Mouse (Mus musculus): ENCODE results near the gene St6galnac1. TPM values are rescaled to one million over a fixed set of nuclear protein-coding genes. Genes with fewer than 3 reads are reported as not detected.
"Not testable (repeated sequence)": the region's sequence is repeated elsewhere in the genome, so short reads cannot be mapped to it uniquely, and the experiment has no call there.

The St6galnac1 gene
- not detected in 2 replicates for total RNA-seq (2015)
- total RNA-seq (2017): not detected in 2 replicates

DNA sequence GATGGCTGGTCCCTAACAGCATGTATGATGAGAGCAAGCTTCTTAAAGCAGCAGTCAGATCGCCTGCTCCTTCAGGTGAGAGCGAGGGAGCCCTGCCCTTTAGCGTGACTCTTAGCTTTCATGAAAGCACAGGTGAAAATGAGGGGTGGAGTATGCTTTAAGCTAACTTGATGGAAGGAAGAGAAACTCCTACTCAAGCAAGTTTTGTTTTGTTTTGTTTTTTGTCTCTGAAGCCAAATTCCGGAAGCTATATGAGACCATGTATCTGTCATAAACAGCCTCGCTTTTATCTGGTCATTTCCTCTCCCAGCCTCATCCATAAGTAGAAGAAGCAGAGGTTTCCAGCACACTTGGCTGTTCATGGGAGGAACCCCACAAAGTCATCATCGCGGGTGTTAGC, at the start of gene St6galnac1:
TSS of gene St6galnac1 (minus strand) at position 101 of the 400 bp plus-strand sequence.
- no peak for ATAC-seq (replicated peaks; ENCODE audit: poor library complexity)

DNA sequence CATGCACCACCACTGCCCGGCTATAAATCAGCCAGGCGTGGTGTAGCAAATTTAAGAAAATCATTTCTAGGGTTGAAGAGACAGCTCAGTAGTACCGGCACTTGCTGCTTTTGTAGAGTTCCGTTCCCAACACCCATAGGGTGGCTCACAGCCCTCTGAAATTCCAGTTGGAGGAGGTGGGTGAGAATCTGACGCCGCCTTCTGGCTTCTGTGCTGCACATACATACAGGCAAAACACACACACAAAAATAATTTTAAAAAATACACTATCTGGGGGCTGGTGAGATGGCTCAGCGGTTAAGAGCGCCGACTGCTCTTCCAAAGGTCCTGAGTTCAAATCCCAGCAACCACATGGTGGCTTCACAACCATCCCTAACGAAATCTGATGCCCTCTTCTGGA, 48.6 kb upstream of the St6galnac1 start:
- ATAC-seq (replicated peaks; ENCODE audit: poor library complexity): not testable (repeated sequence)

DNA sequence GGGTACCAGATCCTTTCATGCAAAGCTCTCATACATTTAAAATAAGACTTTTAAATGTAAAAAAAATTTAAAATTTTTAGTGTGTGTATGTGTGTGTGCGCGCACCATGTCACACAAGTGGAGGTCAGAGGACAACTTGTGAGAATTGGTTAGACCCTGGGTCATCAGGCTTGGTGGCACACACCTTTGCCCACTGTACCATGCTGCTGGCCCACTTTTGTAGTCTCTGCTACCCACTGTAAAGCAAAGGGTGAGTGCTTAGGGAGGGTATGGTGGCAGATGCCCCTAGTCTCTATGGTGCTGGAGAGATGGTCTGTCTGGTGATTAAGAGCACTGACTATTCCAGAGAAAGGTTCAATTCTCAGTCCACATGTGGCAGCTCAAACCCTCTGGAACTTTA, 47.9 kb upstream of the St6galnac1 start:
- no peak for ATAC-seq (replicated peaks; ENCODE audit: poor library complexity)

DNA sequence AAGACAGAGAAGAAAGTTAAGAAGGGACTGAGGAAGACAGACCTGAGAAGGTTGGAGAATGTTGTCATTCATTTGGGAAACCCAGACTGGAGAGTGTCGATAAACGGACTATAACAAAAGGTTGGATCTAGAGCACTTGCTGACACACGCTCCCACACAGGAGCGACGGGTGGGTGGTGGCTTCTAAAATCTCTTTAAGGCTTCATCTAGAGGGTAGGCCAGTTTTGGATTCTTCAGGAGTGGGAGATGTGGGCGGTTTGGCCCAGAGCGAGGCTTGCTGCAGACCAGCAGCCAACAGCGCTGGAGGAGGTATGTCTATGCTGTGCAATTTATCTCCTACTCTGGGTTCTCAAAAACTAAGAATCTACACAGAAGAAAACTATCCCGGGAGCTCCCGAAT, 47.3 kb upstream of the St6galnac1 start:
- no peak for ATAC-seq (replicated peaks; ENCODE audit: poor library complexity)

DNA sequence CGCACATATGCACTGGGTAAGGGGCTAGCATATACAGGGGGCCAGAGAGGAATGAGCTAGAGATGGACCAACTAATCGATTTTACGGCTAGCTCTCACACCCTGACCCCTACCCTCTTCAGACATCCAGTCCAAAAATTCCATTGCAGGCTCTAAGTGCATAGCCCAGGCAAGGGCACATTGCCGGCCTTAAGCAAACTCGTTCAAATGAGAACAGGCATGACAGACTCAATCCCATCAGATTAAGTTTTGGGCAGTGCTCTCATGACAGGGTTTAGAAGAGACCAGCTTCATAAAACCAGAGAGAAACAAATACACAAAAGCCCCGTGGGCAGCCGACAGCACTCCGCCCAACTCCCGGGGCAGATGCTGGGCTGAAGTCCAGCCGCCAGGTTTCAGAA, 46.9 kb upstream of the St6galnac1 start:
- no peak for ATAC-seq (replicated peaks; ENCODE audit: poor library complexity)

DNA sequence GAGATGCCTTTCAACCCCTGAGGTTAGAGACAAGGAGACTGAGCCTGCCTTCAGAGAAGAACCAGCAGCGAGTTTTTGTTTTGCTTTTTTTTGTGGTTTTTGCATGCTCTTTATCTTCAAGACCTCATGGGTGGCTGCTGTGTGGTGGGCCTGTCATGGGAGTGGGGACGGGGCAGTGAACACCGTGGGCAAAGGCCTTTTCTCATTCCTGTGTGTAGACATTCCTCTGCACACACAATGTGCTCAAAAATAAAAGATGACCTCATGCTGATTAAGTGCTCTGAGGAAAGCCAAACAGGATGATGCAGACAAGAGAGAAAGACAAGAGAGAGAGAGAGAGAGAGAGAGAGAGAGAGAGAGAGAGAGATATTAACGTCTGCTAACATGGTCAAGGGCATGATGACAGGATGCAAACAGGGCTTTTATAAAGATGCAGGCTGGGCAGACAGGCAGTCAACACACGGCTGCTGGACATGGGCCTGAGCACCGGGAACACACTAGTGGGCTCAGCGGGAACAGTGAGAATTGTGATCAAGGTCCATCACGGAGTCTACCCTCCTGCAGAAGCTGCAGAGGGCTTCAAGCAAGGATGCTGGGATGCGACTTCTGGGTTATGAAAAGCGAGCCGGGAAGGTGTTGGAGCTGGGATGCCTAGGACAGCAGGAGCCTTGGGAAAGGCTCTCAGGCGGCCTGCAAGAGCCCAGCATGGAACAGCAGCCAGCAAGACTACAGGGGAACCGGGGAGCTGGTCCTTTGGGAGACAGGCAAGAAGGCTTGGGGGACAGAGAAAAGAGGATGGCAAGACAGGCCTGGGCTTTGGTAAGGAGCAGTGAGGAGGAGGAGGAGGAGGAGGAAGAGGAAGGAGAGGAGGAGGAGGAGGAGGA, 46.0 kb upstream of the St6galnac1 start:
- no peak for ATAC-seq (replicated peaks; ENCODE audit: poor library complexity)

DNA sequence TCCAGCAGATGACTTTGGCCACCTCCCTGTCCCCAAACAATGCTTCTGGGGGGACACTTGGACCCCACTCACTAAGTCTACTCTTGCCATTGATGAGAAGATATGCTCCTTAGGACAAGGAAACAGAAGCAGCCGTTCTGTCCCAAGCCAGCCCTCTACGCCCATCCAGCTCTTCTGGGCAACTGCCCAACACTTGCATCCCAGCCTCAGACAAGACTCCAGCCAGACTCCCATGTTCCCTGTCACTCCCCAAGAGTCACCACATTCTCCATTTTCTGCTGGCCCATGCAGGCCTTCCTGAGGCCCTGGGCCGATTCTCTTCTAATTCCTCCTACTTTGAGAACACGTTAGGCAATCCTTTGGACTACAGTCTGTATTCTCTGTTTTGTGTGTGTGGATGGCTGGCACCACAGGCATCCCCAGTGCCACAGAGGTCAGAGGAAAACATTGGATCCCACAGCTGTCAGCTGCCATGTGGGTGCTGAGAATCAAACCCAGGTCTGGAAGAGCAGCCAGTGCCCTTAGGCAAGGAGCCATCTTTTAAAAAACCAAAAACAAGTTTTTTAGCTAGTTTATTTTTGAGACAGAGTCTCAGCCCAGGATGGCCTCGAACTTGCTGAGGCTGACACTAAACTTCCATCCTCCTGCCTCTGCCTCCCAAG, 44.8 kb upstream of the St6galnac1 start:
- ATAC-seq (replicated peaks; ENCODE audit: poor library complexity): no peak

DNA sequence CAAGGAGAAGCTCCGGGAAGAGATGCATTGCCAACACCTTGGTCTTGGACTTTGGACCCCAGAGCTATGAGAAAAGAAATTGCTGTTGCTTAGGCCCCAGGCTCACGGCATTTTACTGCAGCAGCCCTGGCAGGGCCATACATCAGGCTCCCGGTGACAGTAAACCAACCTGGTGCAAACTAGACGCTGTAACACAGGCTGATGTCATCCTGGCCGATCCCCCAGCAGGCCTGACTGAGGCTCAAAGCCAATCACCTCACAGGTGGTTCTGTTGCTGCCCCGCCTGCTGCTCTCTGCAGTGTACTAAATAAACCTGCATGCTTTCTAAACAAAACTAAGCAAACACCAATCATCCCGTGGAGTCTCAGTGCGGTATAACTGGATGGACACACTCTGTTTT, 43.4 kb upstream of the St6galnac1 start:
- ATAC-seq (replicated peaks; ENCODE audit: poor library complexity): no peak

DNA sequence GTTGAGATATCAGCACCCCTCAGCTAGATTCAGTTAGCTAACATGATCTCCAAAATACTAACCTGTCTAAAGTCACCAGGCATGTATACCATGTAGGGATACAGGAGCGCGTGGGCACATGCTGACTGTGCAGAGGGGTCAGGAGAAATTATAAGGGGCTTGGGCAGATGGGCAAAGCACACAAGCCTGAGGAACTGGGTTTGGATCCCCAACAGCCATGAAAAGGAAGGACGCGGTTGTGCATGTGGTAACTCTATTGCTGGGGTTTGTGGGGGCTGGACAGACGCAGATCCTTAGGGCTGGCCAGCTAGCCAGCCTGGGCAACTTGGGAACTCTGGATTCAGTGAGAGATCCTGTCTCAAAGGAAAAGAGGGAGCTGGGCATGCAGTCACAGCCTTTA, 42.3 kb upstream of the St6galnac1 start:
- no peak for ATAC-seq (replicated peaks; ENCODE audit: poor library complexity)

DNA sequence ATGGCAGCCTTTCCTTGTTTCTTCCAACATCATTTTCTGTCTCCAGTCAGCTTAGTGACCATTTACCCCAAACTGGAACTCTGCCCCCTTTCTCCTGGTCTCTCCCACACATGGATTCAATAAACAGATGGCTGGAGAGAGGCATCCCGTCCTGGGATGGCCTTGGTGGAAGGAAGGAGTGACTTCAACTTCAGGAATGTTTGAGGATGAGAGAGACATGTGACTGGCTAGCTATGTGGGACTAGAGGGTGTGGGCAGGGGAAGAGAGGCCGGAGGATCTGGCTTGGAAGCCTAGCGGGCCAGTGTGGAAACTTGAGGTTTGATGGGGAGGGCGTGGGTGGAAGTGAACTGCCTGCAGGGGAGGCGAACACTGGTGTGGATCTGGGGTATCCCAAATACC, 41.5 kb upstream of the St6galnac1 start:
- no peak for ATAC-seq (replicated peaks; ENCODE audit: poor library complexity)

DNA sequence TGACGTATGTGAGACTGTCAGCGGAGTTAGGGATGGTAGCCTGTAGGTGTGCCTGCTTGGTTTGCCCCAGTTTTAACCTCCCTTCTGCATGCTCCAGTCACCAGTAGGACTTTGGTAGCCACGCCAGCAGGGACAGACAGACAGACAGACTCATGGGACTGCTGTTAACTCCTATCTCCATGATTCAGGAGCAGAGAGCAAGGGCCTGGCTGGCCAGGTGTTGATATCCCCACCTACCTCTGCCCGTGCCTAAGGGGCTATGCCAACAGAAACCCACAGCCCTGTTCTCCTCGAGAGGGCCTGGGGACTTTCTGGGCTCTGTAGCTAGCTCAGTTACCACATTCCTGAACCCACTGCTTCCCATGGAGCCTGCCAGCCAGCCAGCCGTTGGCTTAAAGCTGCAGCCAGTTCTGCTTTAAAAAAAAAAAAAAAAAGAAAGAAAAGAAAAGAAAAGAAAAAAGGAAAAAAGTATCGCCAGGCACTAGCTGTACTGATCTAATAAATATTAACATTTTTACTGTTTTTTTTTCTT, 39.6 kb upstream of the St6galnac1 start:
- ATAC-seq (replicated peaks; ENCODE audit: poor library complexity): no peak

DNA sequence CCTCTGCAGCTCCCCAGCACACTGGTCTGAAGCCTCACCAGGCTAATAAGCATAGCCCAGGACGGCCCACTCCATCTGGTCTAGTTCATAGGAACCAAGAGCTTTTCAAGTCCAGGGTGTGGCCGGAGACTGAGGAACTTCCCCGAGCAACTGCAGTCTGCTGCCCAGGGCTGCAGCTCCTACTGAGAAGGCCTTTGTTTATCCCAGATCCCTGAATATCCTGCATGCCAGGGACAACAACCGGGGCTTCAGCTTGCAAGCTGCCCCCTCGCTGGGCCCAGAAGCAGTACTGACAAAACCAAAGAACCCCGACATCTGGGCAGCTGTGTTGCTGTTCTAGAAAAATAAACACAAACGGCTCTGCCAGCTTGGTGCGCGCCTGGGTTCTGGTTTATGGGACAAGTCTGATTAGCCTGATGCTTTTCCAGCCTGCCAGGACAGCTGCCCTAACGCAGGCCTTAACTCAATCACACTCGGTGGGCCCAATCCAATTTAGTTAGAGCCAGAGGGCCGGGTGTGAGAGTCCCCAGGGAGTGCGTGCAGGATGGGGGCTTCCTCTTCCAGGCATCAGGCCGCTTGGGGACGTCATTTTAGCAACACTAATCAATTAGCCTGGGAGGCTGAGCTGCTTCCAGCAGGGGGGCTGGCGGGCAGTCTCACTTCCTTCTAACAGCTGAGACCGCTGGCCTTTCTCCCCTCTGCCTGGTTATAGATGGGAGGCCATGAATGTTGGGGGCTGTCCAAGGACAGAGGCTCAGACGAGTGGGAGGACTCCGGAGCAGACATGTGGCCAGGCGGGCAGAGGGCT, 39.0 kb upstream of the St6galnac1 start:
- ATAC-seq (replicated peaks; ENCODE audit: poor library complexity): 0 out of 2 replicates have a peak, but pooled peaks have one; percentile 17

DNA sequence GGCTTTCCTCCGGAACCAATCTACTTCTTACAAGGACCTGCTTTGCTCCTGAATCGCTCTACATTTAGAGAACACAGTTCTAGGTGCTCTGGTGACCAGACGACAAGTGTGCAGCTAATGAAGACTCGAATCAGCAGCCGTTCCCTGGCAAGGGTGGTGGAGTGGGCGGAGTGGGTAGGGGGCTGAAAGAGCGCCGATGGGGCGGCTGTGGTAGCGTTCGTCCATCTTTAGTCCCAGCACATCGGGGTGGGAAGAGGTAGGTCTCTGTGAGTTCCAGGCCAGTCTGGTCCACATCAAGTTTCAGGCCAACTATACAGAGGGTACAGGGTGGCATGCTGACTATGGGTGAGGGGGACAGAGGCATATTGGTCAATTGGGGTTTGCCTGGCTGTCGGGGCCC, 38.3 kb upstream of the St6galnac1 start:
- ATAC-seq (replicated peaks; ENCODE audit: poor library complexity): no peak

DNA sequence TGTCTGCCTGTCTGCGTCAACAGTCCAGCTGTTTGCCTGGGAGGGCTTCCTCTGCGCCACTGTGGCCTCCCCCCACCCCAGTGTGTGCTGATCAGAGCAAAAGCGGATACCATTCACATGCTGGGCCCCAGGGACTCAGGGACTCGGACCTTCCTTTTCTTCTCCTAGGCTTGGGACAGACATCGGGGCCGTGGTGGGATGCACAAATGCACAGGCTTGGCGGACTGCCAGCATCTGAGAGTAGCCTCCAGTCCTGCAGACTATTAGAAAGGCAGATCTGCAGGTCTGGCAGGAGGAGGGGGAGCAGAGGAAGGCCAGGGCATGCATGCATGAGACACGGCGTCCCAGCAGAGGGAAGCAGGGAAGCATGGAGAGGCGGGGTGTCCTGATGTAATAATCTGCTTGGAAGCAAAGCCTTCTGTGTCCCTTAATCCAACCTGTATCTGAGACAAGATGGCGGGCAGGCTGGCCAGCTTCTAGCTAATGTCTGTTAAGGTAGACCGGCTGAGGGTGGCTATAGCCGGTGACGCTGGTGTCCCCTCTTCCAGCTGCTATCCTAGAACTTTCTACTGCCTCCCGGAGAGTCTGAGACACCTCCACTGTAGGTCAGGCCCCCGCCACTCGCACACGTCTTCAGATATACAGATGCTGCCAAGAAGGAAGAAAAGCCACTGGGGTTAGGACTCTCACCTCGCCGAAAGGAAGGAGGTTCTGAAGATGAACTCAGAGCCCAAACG, 37.7 kb upstream of the St6galnac1 start:
- ATAC-seq (replicated peaks; ENCODE audit: poor library complexity): no peak

DNA sequence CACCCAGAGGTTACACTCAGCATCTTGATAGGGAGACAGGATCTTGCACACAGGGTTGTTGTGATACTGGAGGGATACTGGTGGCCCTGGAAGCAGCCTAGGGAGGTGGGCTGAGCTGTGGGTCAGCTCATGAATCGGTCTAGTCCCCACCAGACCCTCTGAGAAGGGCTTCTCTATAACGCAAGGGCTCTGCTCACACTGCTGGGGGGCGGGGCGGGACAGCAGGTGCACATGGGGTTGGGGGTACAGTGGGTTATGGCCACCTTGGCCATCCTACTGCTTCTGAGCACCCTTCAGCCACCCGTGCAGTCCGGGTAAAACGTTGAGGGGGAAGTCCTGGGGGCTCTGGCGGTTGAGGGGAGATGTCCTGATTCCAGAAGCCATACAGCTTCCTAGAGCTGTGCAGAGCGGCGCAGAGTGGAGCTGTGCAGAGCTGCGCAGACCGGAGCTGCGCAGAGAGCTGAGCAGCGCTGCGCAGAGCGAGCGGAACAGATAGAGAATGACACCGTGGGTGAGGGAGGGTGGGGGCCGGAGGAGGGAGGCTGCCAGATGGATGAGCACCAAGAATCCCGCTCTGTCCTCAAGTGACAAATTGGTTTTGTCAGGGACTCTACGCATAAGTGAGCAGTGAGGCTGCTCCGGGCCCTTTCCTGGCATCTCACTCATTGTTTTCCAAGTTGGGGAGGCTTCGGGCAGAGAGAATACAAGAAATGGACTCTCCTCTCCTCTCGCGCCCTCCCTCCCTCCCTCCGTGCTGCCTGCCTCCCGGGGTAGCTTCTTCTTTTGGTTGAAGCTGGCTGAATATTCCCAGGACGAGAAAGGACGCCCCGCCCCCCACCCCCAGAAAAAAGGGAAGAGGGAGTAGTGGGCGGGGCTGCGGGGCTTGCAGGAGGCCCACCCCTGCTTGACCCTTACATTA, 35.9 kb upstream of the St6galnac1 start:
- peak; percentile 71 for ATAC-seq (replicated peaks; ENCODE audit: poor library complexity)

DNA sequence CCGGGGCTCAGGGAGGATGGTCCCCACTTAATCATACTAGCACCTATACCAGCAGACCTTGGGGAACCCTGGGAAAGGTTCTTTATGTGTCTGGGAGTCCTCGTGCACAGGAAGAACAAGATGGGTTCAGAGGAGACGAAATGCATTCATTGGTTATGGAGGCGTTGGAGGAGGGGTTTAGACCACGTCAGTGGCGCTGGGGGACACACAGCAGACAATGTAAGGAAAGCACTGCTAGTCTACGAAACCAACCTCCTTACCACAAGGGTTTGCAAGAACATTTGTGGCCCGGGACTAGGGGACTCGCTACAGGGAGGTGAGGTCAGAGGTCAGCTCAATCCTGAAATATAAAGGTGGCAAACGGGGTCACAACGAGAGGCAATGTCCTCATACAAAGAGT, 35.2 kb upstream of the St6galnac1 start:
- ATAC-seq (replicated peaks; ENCODE audit: poor library complexity): no peak

DNA sequence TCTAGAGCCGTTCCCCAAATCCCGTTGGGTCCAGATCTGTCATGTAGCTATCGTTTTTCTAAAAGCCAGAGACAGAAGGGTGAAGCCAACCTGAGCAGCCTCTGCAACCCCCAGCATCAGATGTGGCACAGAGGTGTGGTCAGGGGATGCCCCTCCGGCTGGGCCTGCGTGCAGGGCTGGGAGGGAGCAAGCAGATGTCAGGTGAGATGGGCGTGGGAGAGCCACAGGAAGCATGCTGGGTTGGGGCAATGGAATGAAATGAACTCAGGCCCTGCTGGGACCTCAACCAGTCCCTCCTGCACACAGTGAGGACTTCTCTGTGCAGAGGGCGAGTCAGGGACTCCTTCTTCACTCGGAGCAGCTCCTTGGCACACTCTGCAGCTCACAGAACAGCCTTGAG, 34.2 kb upstream of the St6galnac1 start:
- no peak for ATAC-seq (replicated peaks; ENCODE audit: poor library complexity)

DNA sequence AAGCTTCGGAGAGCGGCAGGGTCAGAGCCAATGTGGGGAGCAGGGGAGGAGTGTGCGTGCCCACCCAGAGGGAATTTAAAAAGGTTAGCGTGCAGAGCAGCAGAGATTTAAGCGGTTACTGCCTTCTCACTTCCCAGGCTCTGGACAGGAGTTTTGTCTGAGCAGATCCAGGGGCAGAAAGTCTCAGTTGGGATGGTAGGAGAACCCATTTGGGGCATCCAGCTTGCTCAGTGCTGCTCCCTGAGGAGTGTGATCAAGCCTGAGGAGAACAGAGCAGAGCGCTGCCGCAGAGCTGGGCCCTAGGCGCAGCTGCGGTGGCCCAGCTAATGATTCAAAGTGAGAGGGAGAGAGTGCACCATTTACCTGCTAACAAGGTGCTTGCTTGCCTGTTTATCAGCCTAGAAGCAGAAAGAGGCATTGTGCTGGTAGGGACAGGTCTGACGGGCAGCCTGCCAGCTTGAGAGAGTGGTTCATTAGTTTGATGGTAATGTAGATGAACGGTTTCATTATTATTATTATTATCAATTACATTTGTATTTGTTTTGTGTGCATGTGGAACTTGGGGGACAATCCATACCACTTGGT, 33.6 kb upstream of the St6galnac1 start:
- no peak for ATAC-seq (replicated peaks; ENCODE audit: poor library complexity)
